Mouse (Mus musculus) CH12F3 (cell line): ENCODE measurements around the gene Cacna2d3.

Experiments
- in situ Hi-C: fragments of 300-500 bp; cut with MboI; formaldehyde crosslinking; loops from 2 replicates; pipeline ENCODE4 v1.14.3; 2020; ENCODE audit warnings: low sequenced_read_pairs

The Cacna2d3 gene

DNA sequence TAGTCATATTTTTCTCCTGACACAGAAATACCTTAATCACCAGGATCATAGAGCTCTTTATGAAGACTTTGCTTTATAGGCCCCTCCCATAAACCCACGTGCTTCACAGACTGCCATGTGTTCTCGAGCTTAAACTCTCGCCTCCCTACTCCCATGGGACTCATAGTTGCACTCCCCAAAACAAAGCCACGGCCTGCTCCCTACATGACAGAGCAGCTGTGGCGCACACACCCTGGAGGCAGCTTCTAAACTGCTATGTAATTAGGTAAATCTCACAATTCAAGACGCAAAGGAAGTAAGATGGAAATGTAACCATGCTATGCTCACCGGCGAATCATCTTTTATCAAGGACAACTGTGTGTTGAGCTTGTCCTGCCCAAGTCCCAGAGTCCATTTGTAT is 319.2 kb downstream of the Cacna2d3 start:
- in situ Hi-C loops: no loop called here

DNA sequence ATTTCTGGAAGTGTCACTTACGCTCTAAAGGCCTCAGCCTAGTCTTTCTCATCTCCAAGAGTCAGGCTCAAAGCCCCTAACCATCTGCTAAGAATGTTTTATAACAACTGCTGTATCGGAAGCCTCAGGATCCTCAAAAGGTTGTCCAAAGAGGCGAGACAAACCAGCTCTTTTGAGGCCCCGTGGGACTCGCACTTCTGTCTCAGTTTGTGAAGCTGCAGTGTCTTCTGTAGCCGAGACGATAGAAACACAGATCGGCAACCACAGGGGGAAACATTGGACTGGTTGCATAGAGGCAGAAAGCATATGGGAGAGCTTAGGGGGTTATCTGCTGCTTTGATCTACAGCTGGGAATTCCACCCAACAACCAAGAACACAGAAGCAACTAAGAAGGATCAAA is 327.9 kb downstream of the Cacna2d3 start:
- in situ Hi-C loops: no loop called here

DNA sequence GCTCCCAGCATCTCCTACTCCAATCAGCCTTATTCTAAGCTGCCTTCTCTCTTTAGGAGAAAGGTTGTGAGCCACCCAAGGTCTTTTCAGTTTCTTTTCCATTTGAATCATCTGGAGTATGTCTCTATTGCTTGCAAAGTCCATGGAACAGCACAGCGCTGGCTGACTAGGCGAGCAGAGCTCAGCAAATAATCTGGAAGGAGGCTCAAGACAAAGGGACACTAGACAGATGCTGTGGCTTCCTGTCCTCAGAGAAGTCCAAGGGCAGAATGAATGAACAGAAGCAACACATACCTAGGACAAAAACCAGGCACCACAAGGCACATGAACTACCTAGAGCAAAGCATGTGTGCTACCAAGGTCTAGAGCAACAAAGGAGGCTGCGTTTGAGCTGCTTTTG is 328.8 kb downstream of the Cacna2d3 start:
- in situ Hi-C loops: no loop called here

DNA sequence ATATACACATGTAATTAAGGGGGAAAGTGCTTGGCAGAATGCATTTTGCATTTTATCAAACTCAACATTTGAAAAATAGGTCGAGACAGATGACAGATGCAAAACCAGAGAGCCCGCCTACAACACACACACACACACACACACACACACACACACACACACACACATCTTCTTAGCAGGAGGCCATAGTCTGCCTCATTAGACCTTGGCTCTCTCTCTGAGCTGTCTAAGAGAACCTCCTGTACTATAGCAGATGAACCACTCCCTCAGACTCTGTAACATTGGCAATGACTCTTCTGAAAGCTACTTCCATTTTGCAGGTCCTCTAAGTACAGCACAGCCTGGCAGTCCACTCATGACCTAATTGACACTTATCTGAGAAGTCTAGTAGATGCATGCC is 330.2 kb downstream of the Cacna2d3 start:
- in situ Hi-C loops: no loop called here

DNA sequence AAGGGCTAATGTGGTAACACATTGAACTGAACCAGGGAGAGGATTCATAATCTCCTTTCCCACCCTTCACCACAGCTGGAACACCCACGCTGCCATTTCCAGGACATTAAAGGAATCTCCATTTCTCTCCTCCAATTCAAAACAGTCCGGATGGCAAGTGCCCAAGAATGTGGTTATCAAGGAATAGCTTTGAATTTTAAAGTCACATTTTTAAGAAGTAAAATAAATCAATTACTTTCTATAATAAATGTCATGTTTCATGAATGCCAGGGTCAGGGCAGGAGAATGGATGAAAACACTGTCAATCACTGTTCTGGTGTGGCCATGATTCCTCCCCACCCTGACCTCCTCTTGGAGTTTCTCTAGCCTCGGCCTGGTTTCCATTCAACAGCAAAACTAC is 333.9 kb downstream of the Cacna2d3 start:
- in situ Hi-C loops: no loop called here

DNA sequence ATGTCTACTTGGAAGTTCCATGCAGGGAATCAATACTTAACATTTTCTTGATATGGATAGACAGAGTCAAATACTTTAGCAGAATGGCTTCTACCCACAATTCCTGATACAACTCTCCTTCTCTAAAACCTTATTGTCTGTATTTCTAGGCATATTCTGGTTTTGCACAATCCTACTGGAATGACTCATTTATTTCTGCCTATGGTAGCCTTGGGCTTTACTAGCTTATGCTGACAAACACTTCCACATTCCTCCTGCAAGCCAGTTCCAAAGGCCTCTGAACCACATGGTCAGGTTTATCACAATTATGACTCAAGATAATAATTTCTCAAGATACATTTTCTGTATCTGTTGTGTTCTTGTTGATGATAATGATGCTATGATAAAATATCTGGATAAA is 336.2 kb downstream of the Cacna2d3 start:
- in situ Hi-C loops: no loop called here

DNA sequence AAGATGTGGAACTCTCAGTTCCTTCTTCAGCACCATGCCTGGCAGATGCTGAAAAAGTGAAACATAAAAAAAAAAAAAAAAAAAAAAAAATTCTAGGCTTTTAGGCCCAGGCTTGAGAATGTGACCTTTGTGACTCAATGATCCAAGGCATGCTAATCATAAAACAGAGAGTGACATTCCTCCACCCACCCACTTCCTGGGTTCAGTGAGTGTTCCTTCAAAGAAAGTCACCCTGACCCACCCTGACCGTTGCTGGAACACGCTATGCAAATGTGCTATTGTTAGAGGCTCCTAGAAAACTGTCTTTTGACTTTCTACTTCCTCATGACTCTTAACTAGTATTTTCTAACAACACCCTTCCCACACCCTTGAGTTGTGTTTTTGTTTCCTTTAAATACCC is 338.9 kb downstream of the Cacna2d3 start:
- in situ Hi-C loops: no loop called here

DNA sequence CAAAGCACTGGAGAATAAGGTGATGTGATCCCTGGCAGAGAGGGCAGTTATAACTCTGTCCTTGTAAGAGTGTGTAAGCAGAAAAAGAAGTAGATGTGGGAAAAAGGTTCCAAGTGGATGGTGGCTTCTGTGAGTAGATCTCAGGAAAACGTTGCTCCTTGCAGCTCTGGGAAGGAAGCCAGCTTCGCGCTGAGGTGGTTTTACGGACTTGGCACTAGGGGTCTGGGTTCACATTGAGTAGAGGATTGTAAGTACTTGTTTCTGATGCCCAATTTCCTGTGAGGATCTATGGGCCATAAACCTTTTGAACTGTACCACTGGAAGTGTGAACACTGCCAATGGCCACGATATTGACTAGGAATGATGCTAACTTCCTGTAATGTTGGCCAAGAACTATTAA is 354.8 kb downstream of the Cacna2d3 start:
- in situ Hi-C loops: no loop called here

DNA sequence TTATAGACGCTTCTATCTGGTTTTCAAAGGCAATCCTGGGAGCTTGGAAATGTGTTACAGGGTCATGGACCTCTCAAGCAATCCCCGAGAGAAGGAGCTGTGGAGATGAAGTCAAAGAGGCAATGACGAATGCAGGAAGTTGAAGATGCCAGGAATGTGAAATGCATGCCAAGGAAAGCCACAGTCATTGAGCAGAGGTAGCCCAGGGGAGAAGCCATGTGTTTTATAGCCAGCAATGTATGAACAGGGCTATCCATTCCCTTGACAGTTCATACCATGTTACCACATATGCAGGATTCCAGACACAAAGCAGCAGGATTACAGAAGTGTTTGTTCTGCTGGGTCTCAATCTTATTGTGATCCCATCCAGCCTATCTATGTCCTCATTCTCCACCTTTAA is 359.2 kb downstream of the Cacna2d3 start:
- in situ Hi-C loops: no loop called here

DNA sequence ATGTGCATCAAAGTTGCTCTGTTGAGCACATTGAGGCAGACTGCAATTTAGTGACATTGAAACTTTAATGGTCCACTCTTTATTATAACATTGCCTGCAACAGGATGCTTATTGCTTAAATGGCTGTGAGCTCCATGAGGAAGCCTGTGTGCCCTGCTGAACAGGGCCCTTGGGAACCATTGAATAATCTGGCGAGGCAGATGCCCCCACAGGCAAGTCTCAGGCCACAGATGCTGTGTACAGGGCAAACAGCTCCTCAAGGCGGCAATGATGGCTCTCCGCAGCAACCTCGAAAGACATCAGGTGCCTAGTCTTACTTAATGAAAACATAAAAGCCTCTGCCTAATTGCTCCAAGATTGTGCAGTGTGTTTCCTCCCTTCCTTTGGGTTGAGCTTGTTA is 371.0 kb downstream of the Cacna2d3 start:
- in situ Hi-C loops: no loop called here

DNA sequence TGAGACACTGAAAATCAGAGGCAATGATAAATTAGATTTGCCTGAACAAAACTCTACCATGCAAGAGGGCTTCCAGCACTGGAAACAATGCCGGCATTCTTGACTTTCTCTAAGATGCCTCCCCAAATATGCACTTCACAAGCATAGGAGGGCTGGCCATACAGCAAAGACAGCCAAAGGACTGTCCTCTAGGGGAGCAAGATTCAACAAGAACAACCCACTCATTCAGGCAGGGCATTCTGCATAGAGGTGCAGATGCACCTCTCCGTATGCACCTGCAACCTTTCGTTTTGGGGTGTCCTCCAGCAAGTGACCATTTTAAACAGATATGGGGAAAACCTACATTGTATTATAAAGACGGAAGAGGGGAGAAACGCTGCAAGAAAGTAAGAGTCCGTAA is 380.1 kb downstream of the Cacna2d3 start:
- in situ Hi-C loops: no loop called here

DNA sequence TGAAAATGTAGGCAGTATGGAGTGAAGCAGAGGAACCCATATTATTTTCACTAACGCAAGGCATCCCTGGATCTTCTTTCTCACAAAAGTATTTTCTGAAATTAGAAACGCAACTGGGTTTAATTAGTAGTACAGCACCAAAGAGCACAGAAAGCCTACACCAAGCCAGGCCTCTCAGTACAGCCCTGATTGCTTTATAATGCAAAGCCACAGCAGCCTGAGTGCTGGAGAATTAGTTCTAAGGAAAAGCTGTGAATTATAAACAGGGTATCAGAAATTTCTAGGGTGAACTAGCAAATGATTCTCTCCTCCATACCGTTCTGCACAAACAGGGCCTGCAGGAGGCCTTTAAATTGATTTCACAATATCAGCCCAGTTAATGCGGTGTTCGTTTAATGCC is 380.9 kb downstream of the Cacna2d3 start:
- in situ Hi-C loops: no loop called here

DNA sequence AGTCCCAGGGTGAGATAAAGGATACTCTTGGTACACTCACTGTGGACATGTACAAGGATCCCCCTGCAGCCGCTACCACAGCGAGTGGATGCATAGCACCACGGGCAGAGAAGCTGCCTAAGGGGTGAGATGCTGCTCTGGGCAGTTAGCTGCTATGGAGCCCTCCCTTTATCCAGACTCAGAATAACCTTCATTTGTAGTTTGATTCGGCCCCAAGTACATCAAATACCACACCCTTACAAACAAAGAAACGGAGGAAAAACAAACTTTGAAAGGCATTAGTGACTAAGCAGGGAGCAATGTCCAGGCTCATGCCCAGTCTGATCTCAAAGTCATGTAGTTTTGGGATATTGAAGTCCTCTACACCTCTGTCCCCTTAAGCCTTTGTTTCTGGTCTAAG is 386.8 kb downstream of the Cacna2d3 start:
- in situ Hi-C loops: no loop called here

DNA sequence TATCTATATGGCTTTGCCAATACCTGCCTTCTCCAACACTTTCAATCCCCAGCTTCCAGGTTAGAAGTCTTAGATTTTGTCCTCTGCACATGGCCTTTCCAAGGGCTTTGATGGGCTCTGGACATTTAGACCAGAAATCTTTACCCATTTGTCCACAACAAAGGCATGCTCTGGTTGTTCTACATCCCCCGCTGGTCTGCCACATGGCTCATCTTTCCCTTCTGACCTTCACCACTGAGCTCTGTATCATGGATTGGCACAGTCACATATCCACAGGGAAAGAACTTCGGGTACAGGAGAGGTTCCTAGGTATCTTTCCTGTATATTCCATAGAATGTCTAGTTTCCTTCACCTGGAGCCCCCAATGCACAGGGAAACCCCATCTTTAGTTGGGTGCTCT is 387.4 kb downstream of the Cacna2d3 start:
- in situ Hi-C loops: no loop called here

DNA sequence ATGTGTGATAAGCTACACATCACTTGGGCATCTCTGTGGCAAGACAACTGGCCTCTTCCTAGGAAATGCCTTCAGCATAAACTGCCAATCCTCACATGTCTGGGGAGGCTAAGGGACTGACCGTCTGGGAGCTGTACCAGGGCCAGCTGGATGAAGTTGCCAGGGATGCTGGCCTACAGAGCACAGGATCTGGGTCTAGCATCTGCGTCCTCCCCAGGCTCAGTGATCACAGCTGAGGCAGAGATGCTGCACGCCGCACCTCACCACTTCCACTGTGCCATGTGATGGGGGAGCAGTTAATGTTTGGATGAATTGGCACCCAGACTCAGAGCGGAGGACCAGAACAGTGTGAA is 397.3 kb downstream of the Cacna2d3 start:
- in situ Hi-C loops: no loop called here

DNA sequence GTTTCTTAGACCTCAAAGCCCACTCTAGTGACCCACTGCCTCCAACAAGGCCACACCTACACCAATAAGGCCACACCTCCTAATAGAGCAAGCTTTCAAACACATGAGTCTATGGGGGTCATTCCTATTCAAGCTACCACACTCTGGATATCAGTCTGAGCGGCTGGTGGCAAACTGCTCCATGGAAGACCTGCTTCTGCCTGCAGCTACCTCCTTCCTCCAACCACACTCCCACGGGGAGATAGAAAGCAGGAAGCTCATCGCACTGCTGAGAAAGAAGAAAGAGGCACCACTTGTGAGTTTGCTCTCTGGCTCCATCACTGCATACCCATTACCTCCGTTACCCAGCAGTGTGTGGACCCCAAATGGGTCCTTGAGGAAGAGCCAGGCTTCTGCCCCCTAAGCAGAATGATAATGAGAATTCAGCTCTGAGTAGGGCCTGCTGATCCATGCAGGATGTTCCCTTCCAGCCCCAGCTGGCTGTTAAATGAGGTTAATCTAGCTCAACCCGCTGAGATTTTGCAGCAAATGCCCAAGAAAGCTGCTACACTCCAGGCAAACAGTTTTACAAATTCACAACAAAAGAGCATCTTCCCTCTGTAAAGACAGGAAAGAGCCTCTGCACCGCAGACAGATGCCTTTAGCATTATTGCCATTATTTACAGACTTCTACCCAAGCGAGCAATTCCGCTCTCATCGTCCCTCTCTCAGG is 397.8 kb downstream of the Cacna2d3 start:
- in situ Hi-C loops: no loop called here

DNA sequence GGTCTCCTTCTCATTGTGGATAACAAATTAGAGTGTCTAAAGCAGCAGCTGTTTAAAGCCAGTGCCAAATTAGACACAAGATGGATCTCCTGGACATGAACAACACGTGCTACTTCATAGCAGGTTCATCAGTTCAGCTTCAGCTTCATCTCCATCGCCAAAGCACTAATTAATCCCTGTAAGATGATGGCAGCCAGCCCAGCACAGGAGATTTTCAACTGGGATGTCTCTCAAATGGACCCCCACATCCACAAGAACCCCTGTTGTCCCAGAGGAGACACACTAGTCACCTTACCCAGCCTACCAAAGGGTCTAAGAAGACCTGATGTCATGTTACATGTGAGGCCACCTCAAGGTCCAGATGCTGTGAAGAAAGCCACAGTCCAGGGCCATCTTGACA is 408.2 kb downstream of the Cacna2d3 start:
- in situ Hi-C loops: no loop called here

DNA sequence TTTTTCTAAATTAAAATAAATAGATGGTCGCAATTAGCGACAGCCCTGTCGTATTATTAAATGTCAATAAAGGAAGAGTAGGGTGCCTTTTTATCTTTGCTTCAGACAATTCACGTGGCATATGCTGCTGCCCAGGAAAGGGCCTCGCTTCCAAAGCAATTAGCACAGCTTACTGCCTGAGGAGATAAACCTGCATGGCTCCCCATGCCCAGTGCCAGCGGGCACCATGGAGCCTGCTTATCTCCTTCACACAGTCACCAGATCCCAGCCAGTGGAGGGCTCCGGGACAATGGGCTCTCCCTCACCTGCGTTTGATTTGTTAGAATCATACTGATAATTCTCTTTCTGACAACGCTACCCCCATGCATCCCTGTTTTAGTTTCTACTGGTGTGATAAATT is 416.0 kb downstream of the Cacna2d3 start:
- in situ Hi-C loops: no loop called here

DNA sequence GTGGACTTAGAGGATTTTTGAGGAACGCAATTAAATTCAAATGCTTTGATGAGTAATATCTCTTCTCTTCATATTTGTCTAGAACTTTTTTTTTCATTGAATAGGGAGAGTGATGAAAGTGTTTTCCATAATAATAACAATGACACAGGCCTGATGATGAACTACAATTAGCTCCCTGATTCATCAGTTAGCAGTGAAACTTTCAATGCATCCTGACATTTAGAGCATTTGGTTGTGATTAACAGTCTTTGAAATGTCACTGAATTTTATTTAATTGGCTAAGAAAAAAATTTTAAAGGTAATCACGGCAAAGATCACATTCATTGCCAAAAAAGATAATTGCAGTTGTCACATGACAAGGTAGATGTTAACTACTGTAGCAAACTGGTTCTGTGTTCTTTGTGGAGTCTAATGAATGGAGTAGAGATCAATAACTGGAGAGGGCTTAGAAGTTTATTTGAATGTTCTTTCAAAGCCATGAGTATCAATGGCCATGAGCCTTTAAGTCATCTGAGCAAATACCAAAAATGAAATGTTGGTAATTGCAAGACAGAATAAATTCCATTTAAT is 425.4 kb downstream of the Cacna2d3 start:
- in situ Hi-C loops: no loop called here

DNA sequence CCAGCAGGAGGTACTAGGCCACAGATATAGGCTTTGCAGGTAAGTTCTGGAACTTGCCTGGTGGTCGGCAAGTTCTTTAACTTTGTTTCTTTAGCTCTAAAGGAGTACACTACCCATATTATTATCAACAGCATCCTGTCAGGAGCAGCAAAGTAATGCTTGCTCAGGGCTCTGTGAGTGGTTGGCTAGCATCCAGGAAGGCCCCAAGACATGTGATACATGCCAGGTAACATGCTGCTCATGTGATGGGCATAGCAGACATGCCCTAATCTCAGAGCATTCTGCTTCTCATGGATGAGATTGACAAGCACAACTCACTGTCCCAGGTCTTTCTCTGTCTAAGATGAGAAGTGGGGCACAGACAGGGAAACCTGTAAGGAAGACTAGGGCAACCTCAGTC is 442.8 kb downstream of the Cacna2d3 start:
- in situ Hi-C loops: no loop called here

DNA sequence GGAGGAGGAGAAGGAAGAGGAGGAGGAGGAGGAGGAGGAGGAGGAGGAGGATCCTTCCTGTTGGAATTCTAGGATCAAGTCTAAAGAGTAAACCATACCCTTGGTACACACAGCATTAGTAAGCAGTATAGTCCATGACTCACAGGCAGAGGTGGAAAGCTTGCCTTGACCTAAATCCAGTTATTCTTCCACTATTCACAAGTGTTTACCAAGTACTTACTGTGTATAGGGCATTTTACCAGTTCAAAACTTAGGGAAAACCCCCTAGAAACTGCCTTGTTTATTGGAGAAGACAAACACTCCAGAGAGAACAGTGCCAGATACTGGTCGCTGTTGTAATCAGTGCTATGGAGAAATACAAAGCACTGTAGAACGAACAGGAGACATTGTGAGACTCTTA is 443.3 kb downstream of the Cacna2d3 start:
- in situ Hi-C loops: no loop called here

DNA sequence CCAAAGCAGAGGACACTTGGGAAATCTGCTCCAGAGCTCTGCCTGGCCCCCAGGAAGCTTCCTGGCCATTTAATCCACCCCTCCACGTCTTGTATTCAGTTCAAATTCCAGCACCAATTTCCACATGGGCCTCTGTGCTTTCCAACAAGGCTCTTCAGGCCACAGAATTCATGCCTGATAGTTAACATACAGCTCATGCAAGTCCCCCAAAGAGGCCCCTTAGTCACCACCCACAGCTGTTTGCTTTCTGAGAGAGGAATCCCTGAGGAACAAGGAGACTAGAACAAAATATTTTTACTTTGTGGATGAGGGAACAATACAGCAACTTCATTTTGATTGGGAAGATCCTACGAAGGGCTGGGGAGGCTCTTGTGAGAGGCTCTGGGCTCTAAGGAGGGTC is 444.0 kb downstream of the Cacna2d3 start:
- in situ Hi-C loops: no loop called here

DNA sequence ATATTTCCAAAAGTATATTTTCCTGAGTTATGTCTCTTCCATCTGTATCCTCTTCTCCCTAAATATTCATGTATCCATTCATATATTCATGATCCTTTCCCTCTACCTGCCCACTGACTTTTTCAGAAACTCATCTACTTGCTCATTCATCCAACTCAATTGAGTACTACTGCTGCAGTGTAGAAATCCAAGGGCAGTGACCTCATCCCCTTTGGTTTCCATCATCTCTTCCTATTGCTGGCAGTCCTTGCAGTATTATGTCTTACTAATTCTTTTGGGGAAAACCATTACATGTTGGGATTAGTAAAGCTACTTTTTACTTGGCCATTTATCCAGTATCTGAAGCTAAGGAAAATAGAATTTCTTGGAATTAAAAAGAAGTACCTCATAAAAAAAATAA is 447.8 kb downstream of the Cacna2d3 start:
- in situ Hi-C loops: no loop called here
